Mouse (Mus musculus) CH12.LX (cell line): ENCODE measurements at regions not wholly inside any gene's neighbourhood (a gene's known extent, or its start where the extent isn't known, plus 50 kb on each side); places are given as distances from the start of the nearest gene placed in this dataset.
"Not testable (repeated sequence)": the region's sequence is repeated elsewhere in the genome, so short reads cannot be mapped to it uniquely, and the experiment has no call there.

Experiments
- DNase-seq: peaks from one replicate; pipeline ENCODE4 v3.0.0-alpha.2; 2013; ENCODE audit errors: extremely low read depth
- H3K27ac ChIP-seq: 2 replicates; pipeline ENCODE4 v1.5.1; 2012; ENCODE audit warnings: low read depth, mild to moderate bottlenecking, control low read depth, moderate library complexity; ENCODE audit not compliant: insufficient read depth
- H3K27me3 ChIP-seq: replicated peaks from 2 replicates; pipeline ENCODE3; 2012; ENCODE audit warnings: inconsistent platforms
- H3K36me3 ChIP-seq, 2 experiments: replicated peaks in 1 of 2; 2 replicates each; pipeline versions ENCODE3 to v1.6.1; 2012; ENCODE audit warnings: inconsistent platforms in 1 of 2, low read length in 1 of 2, mild to moderate bottlenecking in 1 of 2, mixed read lengths in 1 of 2, moderate library complexity in 1 of 2; ENCODE audit not compliant: control insufficient read depth in 1 of 2, insufficient read depth in 1 of 2
- H3K4me1 ChIP-seq, 2 experiments: 2 replicates each; pipeline ENCODE4 v1.6.1; 2012; ENCODE audit warnings: inconsistent platforms in 1 of 2, moderate library complexity in 1 of 2; ENCODE audit not compliant: insufficient read depth in 2 of 2, control insufficient read depth in 1 of 2
- H3K4me2 ChIP-seq: 2 replicates; pipeline ENCODE4 v1.6.1; 2012; ENCODE audit warnings: low read depth, mild to moderate bottlenecking, control low read depth; ENCODE audit not compliant: poor library complexity, insufficient read depth, severe bottlenecking
- H3K4me3 ChIP-seq, 3 experiments: fragments of 150-350 bp in 1 of 3; sonication (generic) in 1 of 3; replicated peaks in 1 of 3; 2 replicates each; pipeline versions ENCODE3 to v1.5.1; 2011 to 2012; ENCODE audit warnings: low read depth in 2 of 3, low read length in 2 of 3, mild to moderate bottlenecking in 2 of 3, moderate library complexity in 2 of 3, control low read depth in 1 of 3, improper control_type of control experiment in 1 of 3, inconsistent platforms in 1 of 3, mixed read lengths in 1 of 3; ENCODE audit not compliant: poor library complexity in 1 of 3
- H3K79me2 ChIP-seq: replicated peaks from 2 replicates; pipeline ENCODE4 v1.6.1; 2012; ENCODE audit warnings: mild to moderate bottlenecking, moderate library complexity; ENCODE audit not compliant: control insufficient read depth, poor library complexity, insufficient read depth, severe bottlenecking; ENCODE audit errors: extremely low read depth
- H3K9ac ChIP-seq: 2 replicates; pipeline ENCODE4 v1.6.1; 2012; ENCODE audit warnings: low read depth, mild to moderate bottlenecking, control low read depth, moderate library complexity; ENCODE audit not compliant: insufficient read depth
- H3K9me3 ChIP-seq: replicated peaks from 2 replicates; pipeline ENCODE3; 2012; ENCODE audit warnings: low read length, inconsistent platforms, mixed read lengths
- BHLHE40 ChIP-seq: IDR thresholded peaks from 2 replicates; pipeline ENCODE4 v1.6.1; 2011; ENCODE audit warnings: mild to moderate bottlenecking, low read depth, low read length, improper control_type of control experiment
- CHD2 ChIP-seq: IDR thresholded peaks from 2 replicates; pipeline ENCODE4 v1.6.1; 2011; ENCODE audit warnings: low read length, improper control_type of control experiment
- CTCF ChIP-seq, 2 experiments: IDR thresholded peaks in 1 of 2; conservative IDR thresholded peaks in 1 of 2; 2 replicates each; pipeline ENCODE4 v1.5.1; 2011 to 2012; ENCODE audit warnings: low read depth in 2 of 2, low read length in 2 of 2, improper control_type of control experiment in 1 of 2, inconsistent platforms in 1 of 2, mild to moderate bottlenecking in 1 of 2, moderate library complexity in 1 of 2
- EP300 ChIP-seq: IDR thresholded peaks from 2 replicates; pipeline ENCODE4 v1.6.1; 2011; ENCODE audit warnings: low read length, improper control_type of control experiment
- GABPA ChIP-seq: IDR thresholded peaks from 2 replicates; pipeline ENCODE4 v1.6.1; 2012; ENCODE audit warnings: low read depth, low read length, improper control_type of control experiment, inconsistent platforms; ENCODE audit not compliant: insufficient replicate concordance
- JUND ChIP-seq: conservative IDR thresholded peaks from 2 replicates; pipeline ENCODE4 v1.6.1; 2011; ENCODE audit warnings: low read depth, low read length, improper control_type of control experiment
- KAT2A ChIP-seq: IDR thresholded peaks from 2 replicates; pipeline ENCODE4 v1.6.1; 2012; ENCODE audit warnings: low read length, improper control_type of control experiment, inconsistent platforms; ENCODE audit not compliant: insufficient replicate concordance
- MAFK ChIP-seq: IDR thresholded peaks from 2 replicates; pipeline ENCODE4 v1.6.1; 2011; ENCODE audit warnings: low read length, improper control_type of control experiment; ENCODE audit not compliant: insufficient replicate concordance
- MAZ ChIP-seq: IDR thresholded peaks from 2 replicates; pipeline ENCODE4 v1.6.1; 2012; ENCODE audit warnings: low read depth, mild to moderate bottlenecking, inconsistent platforms, low read length, improper control_type of control experiment, moderate library complexity
- MEF2A ChIP-seq: IDR thresholded peaks from 2 replicates; pipeline ENCODE4 v1.6.1; 2014; ENCODE audit warnings: low read depth, mild to moderate bottlenecking, inconsistent platforms, low read length, improper control_type of control experiment, borderline replicate concordance
- MXI1 ChIP-seq: IDR thresholded peaks from 2 replicates; pipeline ENCODE4 v1.6.1; 2011; ENCODE audit warnings: mild to moderate bottlenecking, low read depth, low read length, improper control_type of control experiment
- PAX5 ChIP-seq: IDR thresholded peaks from 2 replicates; pipeline ENCODE4 v1.6.1; 2012; ENCODE audit warnings: low read length, inconsistent platforms, mixed read lengths
- POLR2A ChIP-seq: IDR thresholded peaks from 2 replicates; pipeline ENCODE4 v1.6.1; 2011; ENCODE audit warnings: low read depth, mild to moderate bottlenecking, improper control_type of control experiment, low read length
- POLR2AphosphoS2 ChIP-seq: IDR thresholded peaks from 2 replicates; pipeline ENCODE4 v1.6.1; 2011; ENCODE audit warnings: low read depth, low read length, improper control_type of control experiment
- RAD21 ChIP-seq: IDR thresholded peaks from 2 replicates; pipeline ENCODE4 v1.6.1; 2011; ENCODE audit warnings: low read depth, mild to moderate bottlenecking, low read length, improper control_type of control experiment, moderate library complexity
- RCOR1 ChIP-seq: conservative IDR thresholded peaks from 2 replicates; pipeline ENCODE4 v1.6.1; 2012; ENCODE audit warnings: low read depth, mild to moderate bottlenecking, inconsistent platforms, low read length, improper control_type of control experiment
- TBP ChIP-seq: conservative IDR thresholded peaks from 2 replicates; pipeline ENCODE4 v1.6.1; 2011; ENCODE audit warnings: low read depth, low read length, improper control_type of control experiment
- TCF12 ChIP-seq: IDR thresholded peaks from 2 replicates; pipeline ENCODE4 v1.6.1; 2014; ENCODE audit warnings: low read depth, mild to moderate bottlenecking, inconsistent platforms, low read length, improper control_type of control experiment
- ZMIZ1 ChIP-seq: IDR thresholded peaks from 2 replicates; pipeline ENCODE4 v1.6.1; 2012; ENCODE audit warnings: low read depth, mild to moderate bottlenecking, inconsistent platforms, low read length, improper control_type of control experiment
- dilution Hi-C: fragments of 300-500 bp; cut with MboI; formaldehyde crosslinking; loops from 2 replicates; pipeline ENCODE4 v1.14.3; 2020; ENCODE audit warnings: low sequenced_read_pairs; ENCODE audit not compliant: extremely low pct_unique_long_range_greater_than_20kb, extremely low pct_ligation_motif_present
- in situ Hi-C: fragments of 300-500 bp; cut with MboI; formaldehyde crosslinking; loops from 3 replicates; pipeline ENCODE4 v1.14.3; 2019; ENCODE audit warnings: low sequenced_read_pairs, low pct_ligation_motif_present, low pct_unique_long_range_greater_than_20kb, mixed read lengths

- DNase-seq, H3K9me3 ChIP-seq, H3K36me3 ChIP-seq, H3K79me2 ChIP-seq, H3K4me3 ChIP-seq, dilution Hi-C loops, H3K4me1 ChIP-seq, H3K27ac ChIP-seq, H3K4me2 ChIP-seq, H3K27me3 ChIP-seq, in situ Hi-C loops, H3K9ac ChIP-seq: not testable (repeated sequence)
Measured at GRCm38 (mm10) chr6:18566934-18567333, 52.3 kb upstream of the Cttnbp2 start.

- in situ Hi-C loops (no loop called here), dilution Hi-C loops (no loop called here)
- Histone ChIP-seq H3K4me1 (no peaks in the 10 kb centered on the region), H3K79me2 (no peaks in the 10 kb centered on the region), H3K27ac (no peak overlapping the region), H3K9ac (no peak overlapping the region), H3K4me3 (no peak overlapping the region), H3K9me3 (no peaks in the 10 kb centered on the region), H3K36me3 (no peaks in the 10 kb centered on the region), H3K27me3 (no peaks in the 10 kb centered on the region), H3K4me2 (no peak overlapping the region)
- TF ChIP-seq POLR2AphosphoS2 (no peak), ZMIZ1 (no peak), RAD21 (no peak)
- no peak for DNase-seq
Measured at GRCm38 (mm10) chr6:18569221-18569620, 54.6 kb upstream of the Cttnbp2 start.

DNA sequence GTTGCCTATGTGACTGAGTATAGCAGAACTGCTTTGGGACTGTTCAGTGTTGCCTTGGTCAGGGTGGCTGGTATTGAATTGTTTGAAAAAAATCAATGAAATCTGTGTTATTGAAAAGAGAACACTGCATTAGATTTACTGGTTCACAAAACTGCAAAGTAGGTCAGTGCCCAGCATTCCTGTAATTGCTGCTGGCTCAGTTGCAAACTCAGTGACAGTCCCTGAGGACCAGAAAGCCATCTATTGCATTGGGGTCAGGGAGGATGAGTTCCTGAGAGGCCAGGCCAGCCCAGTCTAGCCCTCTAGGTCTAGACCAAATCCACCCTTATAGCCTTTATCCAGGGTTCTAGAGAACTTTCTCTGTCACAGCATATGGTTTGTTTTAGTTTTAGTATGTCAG lies 63.9 kb upstream of the Cttnbp2 start:
- Histone ChIP-seq H3K4me1 (no peaks in the 10 kb centered on the region), H3K36me3 (no peaks in the 10 kb centered on the region), H3K27ac (no peak overlapping the region), H3K27me3 (no peaks in the 10 kb centered on the region), H3K9me3 (no peaks in the 10 kb centered on the region), H3K4me2 (no peak overlapping the region), H3K9ac (no peak overlapping the region), H3K79me2 (no peaks in the 10 kb centered on the region), H3K4me3 (no peak overlapping the region)
- in situ Hi-C loops (no loop called here), dilution Hi-C loops (no loop called here)
- DNase-seq, result no peak
- TF ChIP-seq CHD2 (no peak), BHLHE40 (no peak), RAD21 (no peak), TCF12 (no peak), RCOR1 (no peak), KAT2A (no peak), EP300 (no peak), MAZ (no peak), ZMIZ1 (no peak), TBP (no peak), PAX5 (no peak), MAFK (no peak), CTCF (conservative IDR thresholded peaks at IDR 0.05 in 1 of 2, IDR thresholded peaks at IDR 0.05 in 1 of 2; ENCODE audit: low read depth in 2 of 2, low read length in 2 of 2) (no peak), GABPA (no peak), POLR2A (no peak), JUND (no peak), MXI1 (no peak), MEF2A (no peak)
